Mouse (Mus musculus): ENCODE results near the gene Zfp61. TPM values are rescaled to one million over a fixed set of nuclear protein-coding genes. Genes with fewer than 3 reads are reported as not detected.

Gene Zfp61
- total RNA-seq (2022) = 10 to 100 TPM in 3 of 4 experiments, 1 to 10 TPM in 1; 7.9 to 19.1 (median 13.4) TPM

DNA sequence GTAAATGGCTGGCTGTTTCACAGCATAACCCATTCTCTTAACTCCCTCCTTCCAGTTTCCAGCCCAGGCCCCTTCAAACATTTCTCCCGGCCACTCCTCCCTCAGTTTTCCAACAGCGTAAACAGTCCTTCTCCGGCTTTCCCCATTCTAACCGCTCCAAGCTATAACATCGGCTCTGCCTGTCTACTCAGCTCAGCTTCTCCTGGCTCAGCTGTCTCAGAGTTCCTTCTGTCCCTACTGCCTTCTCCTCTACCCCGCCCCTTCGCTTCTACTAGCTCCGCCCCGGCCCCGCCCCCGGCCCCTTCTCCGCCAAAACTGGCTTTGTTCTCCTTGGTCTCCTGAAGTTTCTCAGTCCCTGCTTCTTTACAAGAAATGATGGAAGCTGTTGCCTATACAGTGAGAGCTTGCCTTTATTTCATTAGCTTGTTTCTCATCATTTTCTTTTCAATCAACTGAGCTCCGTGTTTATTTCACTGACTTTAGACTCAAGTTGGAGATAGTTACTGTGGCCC is at the start of gene Zfp61:
Gene Zfp61, minus strand, starts transcription at position 462 of the 512 bp plus-strand sequence.
- DNase-seq = no peak

DNA sequence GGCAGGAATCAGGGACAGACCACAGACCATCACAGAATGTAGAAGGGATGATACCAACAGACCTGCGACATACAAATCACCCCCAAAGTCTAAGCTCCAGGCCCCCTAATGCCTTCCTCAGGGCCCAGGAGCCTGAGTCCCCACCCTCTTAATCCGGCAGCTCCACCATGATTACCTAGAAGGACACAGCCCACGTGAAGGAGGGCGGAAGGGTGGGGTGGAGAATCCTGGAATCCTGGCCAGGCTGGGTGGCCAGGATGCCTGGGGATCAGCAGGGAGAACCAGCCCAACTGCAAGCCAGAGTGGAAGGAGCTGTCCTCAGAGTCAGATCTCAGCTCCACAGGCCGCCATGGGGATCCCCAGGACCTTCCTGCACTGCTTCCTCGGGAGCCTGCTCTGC is 47.9 kb upstream of the Zfp61 start, which contains the start of gene Lypd5:
Gene Lypd5, plus strand, starts transcription at position 301 of the 400 bp plus-strand sequence.
- DNase-seq = no peak

- DNase-seq = no peak
Measured at GRCm38 (mm10) chr7:24346444-24346843, 45.4 kb upstream of the Zfp61 start.

DNA sequence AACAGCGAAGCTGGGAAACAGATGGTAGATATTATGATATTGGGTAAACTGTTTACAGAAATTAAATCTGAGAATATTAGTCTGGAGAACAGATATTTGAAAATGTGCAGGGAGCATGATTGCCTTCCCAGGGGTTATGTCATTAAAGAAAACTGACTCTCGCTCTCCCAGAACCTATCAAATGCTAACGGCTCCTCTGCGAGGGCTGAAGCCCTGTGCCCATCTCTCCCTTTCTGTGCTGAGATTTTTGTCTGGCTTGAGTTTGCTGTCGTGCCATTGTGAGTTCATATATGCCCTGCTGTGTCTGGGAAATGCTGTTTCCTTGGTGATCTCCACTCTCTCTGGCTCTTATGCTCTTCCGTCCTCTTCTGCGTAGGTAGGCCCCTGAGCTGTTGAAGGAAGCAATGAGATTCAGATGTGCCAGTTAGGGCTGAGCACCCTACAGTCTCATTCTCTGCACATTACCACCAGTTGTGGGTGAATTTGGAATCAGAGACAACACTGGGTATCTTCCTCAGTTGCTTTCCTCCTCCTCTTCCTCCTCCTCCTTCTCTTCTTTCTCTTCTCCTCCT is 42.8 kb upstream of the Zfp61 start:
- DNase-seq = no peak

DNA sequence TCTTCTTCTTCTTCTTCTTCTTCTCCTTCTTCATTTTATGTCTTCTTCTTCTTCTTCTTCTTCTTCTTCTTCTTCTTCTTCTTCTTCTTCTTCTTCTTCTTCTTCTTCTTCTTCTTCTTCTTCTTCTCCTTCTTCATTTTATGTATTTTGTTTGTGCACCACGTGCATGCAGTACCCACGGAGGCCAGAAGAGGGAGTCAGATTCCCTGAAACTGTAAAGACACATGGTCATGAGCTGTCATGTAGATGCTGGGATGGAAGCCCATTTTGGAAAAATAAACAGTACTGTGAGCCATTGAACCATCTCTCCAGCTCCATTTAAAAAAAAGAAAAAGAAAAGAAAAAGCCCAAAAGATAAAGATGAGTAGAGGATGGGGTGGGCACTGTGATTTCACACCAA is 37.2 kb upstream of the Zfp61 start:
- DNase-seq = no peak

GRCm38 (mm10) chr7:24335699-24336309 is 34.8 kb upstream of the Zfp61 start:
- DNase-seq = peak; percentile 43

DNA sequence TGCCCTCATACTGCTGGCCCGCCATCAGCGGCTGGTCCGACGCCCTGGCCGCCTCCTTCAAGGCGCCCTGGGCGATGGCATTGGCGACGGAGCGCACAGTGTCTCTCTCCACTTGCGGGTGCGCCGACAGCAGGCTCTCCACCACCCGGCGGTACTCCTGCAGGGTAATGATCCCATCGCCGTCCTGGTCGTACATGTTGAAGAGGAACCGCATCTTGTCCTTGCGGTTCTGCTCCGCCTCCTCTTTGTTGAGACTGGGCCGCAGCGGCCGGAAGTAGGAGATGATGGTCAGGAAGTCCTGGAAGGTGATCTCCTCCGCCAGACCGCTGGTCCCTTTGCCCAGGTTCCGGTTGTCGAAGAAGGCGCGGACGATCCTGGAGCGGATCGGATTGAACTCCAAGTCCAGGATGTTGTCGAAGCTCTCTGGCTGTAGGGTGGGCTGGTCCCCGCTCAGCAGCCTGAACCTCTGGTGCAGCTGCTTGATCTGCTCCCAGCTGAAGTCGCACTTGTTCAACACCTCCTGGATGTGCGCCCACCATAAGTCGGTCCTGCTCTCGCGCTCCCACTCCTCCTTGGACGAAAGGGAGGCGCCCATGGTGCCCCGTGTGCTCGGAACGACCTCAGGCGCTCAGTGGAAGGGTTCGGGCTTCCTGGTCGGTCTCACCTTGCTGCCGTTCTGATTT is 32.4 kb upstream of the Zfp61 start, which contains the start of gene Tescl:
Gene Tescl, minus strand, starts transcription at position 633 of the 683 bp plus-strand sequence.
- DNase-seq = no peak

DNA sequence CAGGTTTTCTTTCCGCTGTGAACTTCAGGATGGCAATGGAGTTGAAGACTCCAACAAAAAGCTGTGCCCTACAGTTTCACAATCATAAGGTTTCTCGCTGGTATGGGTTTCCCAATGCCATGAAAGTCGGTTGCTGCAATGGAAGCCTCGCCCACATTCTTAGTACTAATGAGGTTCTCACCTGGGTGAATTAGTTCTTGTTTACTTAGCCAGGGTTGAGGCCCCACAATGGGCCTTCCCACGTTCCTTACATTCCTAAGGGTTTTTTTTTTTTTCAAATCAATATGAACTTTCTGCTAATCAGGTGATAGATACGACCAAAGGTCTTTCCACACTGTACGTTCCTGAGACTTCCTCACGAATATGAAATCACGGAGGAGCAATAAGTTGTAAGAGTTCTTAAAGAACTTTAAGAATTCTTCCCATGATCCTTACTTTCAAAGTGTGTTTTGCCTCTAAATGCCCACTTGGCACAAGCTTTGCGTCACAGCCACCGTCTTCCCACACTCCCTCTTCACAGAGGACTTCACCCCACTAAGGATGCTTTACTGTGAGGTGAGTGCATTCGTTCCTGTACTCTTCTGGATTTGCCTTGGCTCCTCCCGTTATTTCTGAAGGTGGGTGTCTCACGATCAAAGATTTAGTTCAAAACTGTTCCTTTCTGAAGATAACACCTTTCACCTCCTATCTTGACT is 26.4 kb upstream of the Zfp61 start:
- DNase-seq = no peak

DNA sequence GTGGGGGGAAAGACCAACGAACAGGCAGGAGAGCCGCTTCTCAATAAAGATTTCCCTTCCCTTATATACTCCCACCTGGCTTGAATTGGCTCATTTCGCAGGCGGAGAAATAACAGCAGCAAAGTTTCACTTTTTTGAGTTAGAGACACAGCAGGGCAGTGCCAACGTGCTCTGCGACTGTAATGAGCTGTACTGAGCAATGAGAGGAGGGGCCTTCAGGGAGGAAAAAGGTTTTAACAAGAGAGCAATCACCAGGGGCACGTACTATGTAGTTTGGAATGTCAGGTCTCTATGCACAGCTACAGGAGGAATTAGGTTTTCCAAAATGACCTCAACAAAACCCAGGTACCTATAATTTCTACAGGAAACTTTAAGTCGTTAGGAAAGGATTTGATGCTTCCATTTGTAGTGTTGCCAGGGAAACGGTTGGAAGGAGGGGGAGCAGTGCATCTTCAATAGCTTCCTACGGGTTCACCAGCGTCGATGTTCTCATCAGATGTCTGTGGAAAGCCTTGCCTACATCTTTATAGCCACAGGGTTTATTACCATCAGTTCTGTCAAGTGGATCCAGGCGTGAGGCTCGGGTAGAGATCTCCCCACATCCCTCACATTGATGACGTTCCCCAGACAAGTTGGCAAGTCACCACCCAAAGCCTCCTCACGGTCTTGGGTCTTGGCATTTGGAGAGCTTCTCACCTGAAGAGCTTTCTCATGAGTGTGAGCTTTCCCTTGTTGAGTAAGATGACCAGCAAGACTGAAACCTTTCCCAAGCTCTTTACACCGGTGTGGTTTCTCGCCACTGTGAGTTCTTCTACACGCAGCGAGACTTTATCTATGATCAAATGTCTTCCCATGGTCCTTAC is 25.5 kb upstream of the Zfp61 start:
- no peak for DNase-seq

GRCm38 (mm10) chr7:24325675-24326128 is 24.7 kb upstream of the Zfp61 start:
- DNase-seq = no peak

- DNase-seq = peak; percentile 10
Measured at GRCm38 (mm10) chr7:24325197-24325596, 24.2 kb upstream of the Zfp61 start.

DNA sequence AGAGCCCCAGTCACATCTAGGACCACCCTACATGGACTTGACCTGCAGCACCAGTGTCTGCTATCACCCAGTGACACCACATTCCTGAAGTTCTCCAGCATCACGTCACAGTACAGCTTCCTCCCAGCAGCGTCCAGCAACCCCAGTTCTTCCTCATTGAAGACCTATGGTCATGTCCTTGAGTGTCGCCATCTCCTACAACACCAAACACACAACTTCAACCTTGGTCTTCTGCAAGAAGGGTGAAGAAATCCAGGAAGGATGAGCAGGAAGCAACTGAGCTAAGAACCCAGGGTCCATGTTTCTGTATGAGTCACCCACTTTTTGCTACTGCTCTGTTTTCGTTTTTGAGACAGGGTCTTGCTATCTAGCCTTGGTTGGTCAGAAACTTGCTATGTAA is 21.6 kb upstream of the Zfp61 start:
- DNase-seq = no peak

- no peak for DNase-seq
Measured at GRCm38 (mm10) chr7:24318942-24319341, 17.9 kb upstream of the Zfp61 start.

- peak; percentile 95 for DNase-seq
Measured at GRCm38 (mm10) chr7:24316567-24317092, 15.6 kb upstream of the Zfp61 start, which contains the start of gene Zfp94. Gene Zfp94, minus strand, starts transcription at chr7:24316666.

GRCm38 (mm10) chr7:24315726-24316566 is 14.9 kb upstream of the Zfp61 start:
- no peak for DNase-seq

- no peak for DNase-seq
Measured at GRCm38 (mm10) chr7:24299823-24300481, 1.1 kb downstream of the Zfp61 start.

DNA sequence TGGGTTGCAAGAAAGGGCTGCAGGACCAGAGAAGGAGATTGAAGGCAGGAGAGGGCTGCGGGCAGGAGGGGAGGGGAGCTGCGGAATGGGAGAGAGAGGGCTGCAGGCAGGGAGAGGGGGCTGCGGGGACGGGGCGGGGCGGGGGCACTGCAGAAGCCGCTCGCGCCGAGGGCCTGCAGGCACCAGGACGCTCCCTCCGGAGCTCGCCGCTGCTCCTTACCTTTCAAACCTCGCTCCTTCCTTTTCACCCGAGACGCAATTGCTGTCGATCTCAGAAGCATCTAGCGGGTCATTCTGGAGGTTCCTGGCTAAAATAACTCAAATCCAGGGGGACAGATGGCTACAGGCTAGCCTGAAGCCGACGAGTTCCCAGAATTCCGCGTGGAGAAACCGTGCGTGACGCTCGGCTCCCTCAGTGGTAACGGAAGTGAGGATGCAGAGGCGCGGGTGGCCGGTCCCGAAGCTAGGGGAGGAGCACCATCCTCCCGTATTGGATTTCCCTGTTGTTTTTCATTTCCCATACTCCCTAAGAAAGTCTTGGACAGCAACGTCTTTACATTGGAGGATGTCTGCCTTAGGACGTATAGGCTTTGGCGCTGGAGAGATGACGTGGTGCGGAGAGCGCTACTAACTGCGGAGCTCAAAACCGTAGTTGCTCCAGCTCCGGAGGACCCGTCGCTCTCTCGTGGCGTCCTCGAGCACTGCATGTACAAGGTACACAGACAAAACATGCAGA is 1.9 kb downstream of the Zfp61 start:
- peak; percentile 54 for DNase-seq

DNA sequence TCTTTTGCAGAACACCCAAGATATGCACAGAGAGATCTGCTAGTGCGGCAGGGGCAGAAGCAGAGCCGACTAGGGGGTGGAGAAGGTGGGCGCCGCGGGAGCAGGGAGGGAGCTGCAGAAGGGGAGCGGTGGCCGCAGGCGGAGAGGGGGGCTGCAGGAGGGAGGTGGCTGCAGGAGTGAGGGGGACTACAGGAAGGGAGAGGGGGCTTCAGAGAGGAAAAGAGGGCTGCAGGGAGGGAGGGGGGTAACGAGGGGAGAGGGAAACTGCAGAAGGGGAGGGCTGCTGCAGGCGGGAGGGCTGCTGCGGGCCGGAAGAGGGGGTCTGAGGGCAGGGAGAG is 2.4 kb downstream of the Zfp61 start:
- DNase-seq = no peak

GRCm38 (mm10) chr7:24297361-24298095 is 3.5 kb downstream of the Zfp61 start:
- DNase-seq = no peak
